Mouse (Mus musculus) limb, embryonic 12.5 days (tissue): Measurements from ENCODE around the gene Nostrin. TPM values are rescaled to one million over a fixed set of nuclear protein-coding genes. Genes with fewer than 3 reads are reported as not detected.

Source experiments
- ATAC-seq: fragments of 200-750 bp; cut with Nextera tagmentation; 2 replicates; pipeline ENCODE4 v1.8.0; 2017; ENCODE audit warnings: low read depth, moderate TSS enrichment; ENCODE audit not compliant: insufficient number of reproducible peaks, insufficient read depth, low FRiP score, low TSS enrichment
- H3K27ac ChIP-seq: fragments of 300-500 bp; sonication (generic); 2 replicates; pipeline ENCODE4 v1.5.1; 2016; ENCODE audit warnings: mild to moderate bottlenecking, moderate library complexity
- H3K27me3 ChIP-seq: fragments of 300-500 bp; sonication (generic); 2 replicates; pipeline ENCODE4 v1.6.1; 2016; ENCODE audit warnings: mild to moderate bottlenecking, moderate library complexity
- H3K36me3 ChIP-seq: fragments of 300-500 bp; sonication (generic); 2 replicates; pipeline ENCODE4 v1.6.1; 2016; ENCODE audit warnings: mild to moderate bottlenecking, moderate library complexity
- H3K4me1 ChIP-seq: fragments of 300-500 bp; sonication (generic); replicated peaks from 2 replicates; pipeline ENCODE4 v1.6.1; 2016
- H3K4me2 ChIP-seq: fragments of 300-500 bp; sonication (generic); 2 replicates; pipeline ENCODE4 v1.6.1; 2016; ENCODE audit warnings: mild to moderate bottlenecking, moderate library complexity
- H3K4me3 ChIP-seq: fragments of 300-500 bp; sonication (generic); replicated peaks from 2 replicates; pipeline ENCODE4 v1.5.1; 2016; ENCODE audit warnings: mild to moderate bottlenecking
- H3K9ac ChIP-seq: fragments of 300-500 bp; sonication (generic); replicated peaks from 2 replicates; pipeline ENCODE4 v1.6.1; 2016; ENCODE audit warnings: mild to moderate bottlenecking, moderate library complexity
- H3K9me3 ChIP-seq: fragments of 300-500 bp; sonication (generic); 2 replicates; pipeline ENCODE4 v1.6.1; 2016; ENCODE audit warnings: mild to moderate bottlenecking, moderate library complexity
- WGBS: fragments of 180-500 bp; shearing (Covaris S2); methylation state at CpG from one replicate; pipeline ENCODE4 v1.1.7; 2016; 5-methylcytosine and 5-hydroxymethylcytosine counted together
- polyA plus RNA-seq: library from polyadenylated mRNA; unstranded; fragments of >200 nt; fragmentation: Nextera tagmentation; extraction: Ambion mirVana; gene quantifications from 2 replicates; pipeline ENCODE4 v1.2.1, GENCODE M21; 2016

Gene Nostrin
- polyA plus RNA-seq, result 1.1 and 1.9 TPM in 2 replicates

DNA sequence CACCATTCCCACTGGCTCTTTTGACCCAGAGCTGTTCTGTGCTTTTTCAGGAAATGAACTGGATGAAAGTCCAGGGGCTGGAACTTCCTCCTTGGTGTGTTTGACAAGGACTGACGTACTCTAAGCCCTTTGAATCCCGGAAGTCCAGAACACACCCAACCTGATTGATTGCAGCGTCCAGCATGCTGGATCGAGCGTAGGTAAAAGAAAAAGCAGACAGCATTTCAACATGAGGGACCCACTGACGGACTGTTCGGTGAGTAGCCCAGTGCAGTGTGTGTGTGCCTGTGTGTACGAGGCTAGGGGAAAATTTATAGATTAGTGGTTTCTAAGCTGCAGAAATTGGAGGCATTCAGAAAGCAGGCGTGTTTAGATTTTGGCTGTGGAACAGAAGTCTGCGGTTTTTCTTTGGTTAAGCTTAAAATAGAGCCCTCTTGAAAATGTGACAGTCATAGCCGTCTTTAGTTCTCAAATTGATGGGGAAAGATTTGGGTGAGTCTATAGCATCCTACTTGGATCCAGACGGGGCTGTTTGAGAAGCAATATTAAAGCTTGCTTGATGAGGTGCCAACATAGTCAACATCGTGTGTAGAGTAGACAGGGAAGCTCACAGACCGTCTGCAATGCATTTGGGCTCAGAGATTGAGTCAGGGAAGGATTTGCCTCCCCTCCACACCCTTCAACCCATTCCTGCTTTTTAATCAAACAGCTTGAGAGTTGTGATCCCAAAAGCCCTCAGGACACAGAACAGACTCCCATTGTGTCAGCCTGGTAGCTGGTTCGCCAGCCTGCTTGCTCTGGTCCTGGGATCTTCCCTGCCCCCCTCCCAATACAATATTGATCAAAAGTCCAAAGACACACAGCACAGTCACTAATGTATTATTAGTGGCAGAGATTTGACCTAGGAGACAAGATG, at the start of gene Nostrin:
Gene Nostrin (plus strand): TSS at position 140 of the 916 bp plus-strand sequence.
- Histone ChIP-seq H3K27ac (no peak within 1 kb of the TSS), H3K4me1 (peaks cover 17% of the 10 kb centered on the region), H3K4me2 (no peak within 1 kb of the TSS; the same call in 1 of the 2 replicates), H3K9me3 (no peaks in the 10 kb centered on the region), H3K4me3 (no peak within 1 kb of the TSS), H3K36me3 (no peaks in the 10 kb centered on the region), H3K27me3 (no peaks in the 10 kb centered on the region), H3K9ac (no peak within 1 kb of the TSS)
- WGBS, result 50% methylated on average over 15 of the region's 15 CpGs
- no peak for ATAC-seq

- Histone ChIP-seq H3K9me3 (no peaks in the 10 kb centered on the region), H3K4me1 (peaks cover 6% of the 10 kb centered on the region), H3K27ac (no peak overlapping the region), H3K4me3 (no peak overlapping the region), H3K36me3 (no peaks in the 10 kb centered on the region), H3K4me2 (no peak overlapping the region), H3K9ac (no peak overlapping the region), H3K27me3 (no peaks in the 10 kb centered on the region)
- no peak for ATAC-seq
- WGBS, result 83% methylated on average over 8 of the region's 8 CpGs
Measured at GRCm38 (mm10) chr2:69086505-69087260, 48.9 kb upstream of the Nostrin start.

GRCm38 (mm10) chr2:69095836-69096235, 39.8 kb upstream of the Nostrin start:
- Histone ChIP-seq H3K4me3 (no peak overlapping the region), H3K9me3 (no peaks in the 10 kb centered on the region), H3K36me3 (no peaks in the 10 kb centered on the region), H3K4me1 (no peaks in the 10 kb centered on the region), H3K27me3 (no peaks in the 10 kb centered on the region), H3K4me2 (no peak overlapping the region), H3K27ac (no peak overlapping the region), H3K9ac (no peak overlapping the region)
- ATAC-seq, result no peak

- H3K9me3 ChIP-seq, result no peaks in the 10 kb centered on the region
- no peaks in the 10 kb centered on the region for H3K4me1 ChIP-seq
- no peak overlapping the region for H3K27ac ChIP-seq
- WGBS, result 91% methylated on average over 4 of the region's 4 CpGs
- no peak for ATAC-seq
- no peaks in the 10 kb centered on the region for H3K27me3 ChIP-seq
- H3K36me3 ChIP-seq, result no peaks in the 10 kb centered on the region
- no peak overlapping the region for H3K4me3 ChIP-seq
- no peak overlapping the region for H3K4me2 ChIP-seq
- H3K9ac ChIP-seq, result no peak overlapping the region
Measured at GRCm38 (mm10) chr2:69096821-69097220, 38.8 kb upstream of the Nostrin start.

DNA sequence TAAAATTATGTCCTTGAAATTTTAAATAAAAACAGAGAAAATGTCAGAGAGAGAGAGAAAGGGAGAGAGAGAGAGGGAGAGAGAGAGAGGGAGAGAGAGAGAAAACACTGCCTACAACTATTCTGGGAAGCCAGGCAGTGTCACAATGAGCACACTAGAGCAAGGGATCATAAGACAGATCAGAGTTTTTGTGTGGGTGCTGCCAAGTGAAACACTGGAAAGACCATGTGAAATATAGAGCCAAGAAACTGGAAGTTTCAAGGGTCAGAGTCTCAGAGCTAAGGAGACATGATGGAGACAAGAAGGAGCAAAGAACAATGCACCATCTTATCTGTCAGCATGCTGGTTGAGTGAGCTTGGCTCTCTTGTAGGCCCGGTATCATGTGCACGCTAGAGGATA, 38.1 kb upstream of the Nostrin start:
- no peak for ATAC-seq

DNA sequence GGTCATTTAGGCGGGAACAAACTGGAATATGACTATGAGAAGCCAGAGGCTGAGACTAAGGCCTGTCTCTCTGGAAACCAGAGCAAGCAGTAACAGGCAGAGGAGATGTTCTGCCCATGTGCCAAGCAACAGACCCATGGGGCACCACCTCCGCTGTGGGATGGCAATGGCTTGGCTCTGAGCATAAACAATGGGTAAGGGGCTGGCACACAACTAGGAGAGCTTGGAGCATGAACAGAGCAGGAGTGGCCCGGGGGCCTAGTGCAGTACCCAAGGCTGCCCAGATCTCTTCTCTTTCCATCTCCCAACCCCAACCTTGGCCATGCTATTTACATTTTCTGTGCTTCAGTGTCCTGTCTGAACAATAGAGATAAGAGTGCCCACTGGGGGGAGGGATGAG, 36.9 kb upstream of the Nostrin start:
- 88% methylated on average over 3 of the region's 3 CpGs for WGBS
- H3K4me2 ChIP-seq, result no peak overlapping the region
- H3K4me3 ChIP-seq, result no peak overlapping the region
- H3K9me3 ChIP-seq, result no peaks in the 10 kb centered on the region
- ATAC-seq, result no peak
- no peaks in the 10 kb centered on the region for H3K27me3 ChIP-seq
- H3K9ac ChIP-seq, result no peak overlapping the region
- H3K27ac ChIP-seq, result no peak overlapping the region
- no peaks in the 10 kb centered on the region for H3K4me1 ChIP-seq
- H3K36me3 ChIP-seq, result no peaks in the 10 kb centered on the region

More for the DNA sequence above, 38.1 kb upstream of the Nostrin start:
- no peaks in the 10 kb centered on the region for H3K4me1 ChIP-seq
- no peak overlapping the region for H3K27ac ChIP-seq
- H3K9me3 ChIP-seq, result no peaks in the 10 kb centered on the region
- no peaks in the 10 kb centered on the region for H3K36me3 ChIP-seq
- H3K27me3 ChIP-seq, result no peaks in the 10 kb centered on the region
- no peak overlapping the region for H3K4me2 ChIP-seq
- no peak overlapping the region for H3K9ac ChIP-seq
- WGBS, result 93% methylated on average over 2 of the region's 2 CpGs
- H3K4me3 ChIP-seq, result no peak overlapping the region

DNA sequence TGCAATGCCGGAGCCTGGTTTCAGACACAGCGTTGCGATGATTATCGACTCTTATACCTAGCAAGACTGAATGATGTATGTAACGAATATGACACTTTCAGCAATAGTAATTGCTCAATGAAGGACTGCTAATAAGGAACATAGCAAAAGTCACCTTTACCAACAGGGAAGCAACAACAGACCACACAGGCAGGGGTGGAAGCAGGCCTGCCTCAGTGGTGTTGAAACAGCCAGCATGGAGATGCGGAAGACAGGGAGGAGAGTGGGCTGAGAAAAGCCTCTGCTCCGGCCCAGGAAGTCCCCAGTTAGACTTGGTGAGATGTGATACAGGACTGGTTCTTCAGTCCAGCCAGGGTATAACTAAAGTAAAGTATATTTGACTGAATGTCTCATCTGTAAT, 36.5 kb upstream of the Nostrin start:
- WGBS, result 93% methylated on average over 7 of the region's 7 CpGs
- H3K27me3 ChIP-seq, result no peaks in the 10 kb centered on the region
- H3K27ac ChIP-seq, result no peak overlapping the region
- no peak overlapping the region for H3K4me2 ChIP-seq
- H3K9me3 ChIP-seq, result no peaks in the 10 kb centered on the region
- ATAC-seq, result no peak
- no peak overlapping the region for H3K4me3 ChIP-seq
- no peaks in the 10 kb centered on the region for H3K36me3 ChIP-seq
- H3K9ac ChIP-seq, result no peak overlapping the region
- H3K4me1 ChIP-seq, result no peaks in the 10 kb centered on the region

- Histone ChIP-seq H3K27ac (no peak overlapping the region), H3K36me3 (no peaks in the 10 kb centered on the region), H3K4me2 (no peak overlapping the region), H3K4me1 (no peaks in the 10 kb centered on the region), H3K27me3 (no peaks in the 10 kb centered on the region), H3K9ac (no peak overlapping the region), H3K9me3 (no peaks in the 10 kb centered on the region), H3K4me3 (no peak overlapping the region)
- ATAC-seq, result no peak
- 15% methylated on average over 3 of the region's 3 CpGs for WGBS
Measured at GRCm38 (mm10) chr2:69100706-69101105, 34.9 kb upstream of the Nostrin start.

- no peaks in the 10 kb centered on the region for H3K9me3 ChIP-seq
- no peak overlapping the region for H3K9ac ChIP-seq
- 77% methylated on average over 3 of the region's 3 CpGs for WGBS
Measured at GRCm38 (mm10) chr2:69103526-69103925, 32.1 kb upstream of the Nostrin start.

GRCm38 (mm10) chr2:69104511-69105145, 31.0 kb upstream of the Nostrin start:
- Histone ChIP-seq H3K4me3 (no peak overlapping the region), H3K9ac (no peak overlapping the region), H3K27me3 (no peaks in the 10 kb centered on the region), H3K4me1 (peaks cover 8% of the 10 kb centered on the region; the same call in 1 of the 2 replicates), H3K4me2 (no peak overlapping the region), H3K36me3 (no peaks in the 10 kb centered on the region), H3K27ac (no peak overlapping the region), H3K9me3 (no peaks in the 10 kb centered on the region)
- ATAC-seq, result no peak
- 77% methylated on average over 10 of the region's 10 CpGs for WGBS

More at GRCm38 (mm10) chr2:69103526-69103925, 32.1 kb upstream of the Nostrin start:
- Histone ChIP-seq H3K4me3 (no peak overlapping the region), H3K4me1 (no peaks in the 10 kb centered on the region), H3K4me2 (no peak overlapping the region), H3K27ac (no peak overlapping the region), H3K27me3 (no peaks in the 10 kb centered on the region), H3K36me3 (no peaks in the 10 kb centered on the region)
- ATAC-seq, result no peak

DNA sequence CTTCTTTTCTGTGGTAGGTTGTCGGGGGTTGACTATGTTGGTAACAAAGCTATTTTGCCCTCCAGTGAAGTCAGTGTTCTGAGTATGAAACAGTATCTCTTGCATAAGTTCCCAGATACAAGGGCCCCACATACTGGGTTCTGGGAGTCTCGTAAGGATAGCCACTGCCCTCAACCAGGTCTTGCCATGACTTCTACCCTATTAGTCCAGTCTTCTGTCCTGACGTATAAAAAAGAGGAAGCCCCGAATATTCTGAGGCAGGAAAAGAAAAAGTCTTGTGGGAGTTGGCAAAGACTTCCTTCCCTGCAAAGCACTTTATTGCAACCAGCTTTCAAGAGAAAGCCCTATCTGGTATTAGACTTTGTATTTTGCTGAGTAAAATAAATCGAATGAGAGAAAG, 26.4 kb upstream of the Nostrin start:
- Histone ChIP-seq H3K4me3 (no peak overlapping the region), H3K9me3 (no peaks in the 10 kb centered on the region), H3K9ac (no peak overlapping the region), H3K27ac (peak overlapping the region; percentile 56; the same call in 1 of the 2 replicates), H3K4me2 (no peak overlapping the region), H3K4me1 (peaks cover 10% of the 10 kb centered on the region; the same call in 1 of the 2 replicates), H3K36me3 (no peaks in the 10 kb centered on the region), H3K27me3 (no peaks in the 10 kb centered on the region)
- ATAC-seq, result no peak
- 71% methylated on average over 5 of the region's 5 CpGs for WGBS
